Mouse (Mus musculus) mature B cell (primary cell): ENCODE results near the gene Nnmt.

ENCODE experiments used
- in situ Hi-C: fragments of 300-500 bp; cut with MboI; formaldehyde crosslinking; loops from 2 replicates; pipeline ENCODE4 v1.14.3; 2019

Gene Nnmt

GRCm38 (mm10) chr9:48604939-48605598 is at the start of gene Nnmt:
Gene Nnmt (minus strand): TSS chr9:48605153.
- in situ Hi-C loops = no loop called here

- in situ Hi-C loops = no loop called here
Measured at GRCm38 (mm10) chr9:48654730-48655129, 49.8 kb upstream of the Nnmt start.

- in situ Hi-C loops = no loop called here
Measured at GRCm38 (mm10) chr9:48653399-48654070, 48.6 kb upstream of the Nnmt start.

GRCm38 (mm10) chr9:48652026-48652425 is 47.1 kb upstream of the Nnmt start:
- in situ Hi-C loops = no loop called here

GRCm38 (mm10) chr9:48650846-48651245 is 45.9 kb upstream of the Nnmt start:
- in situ Hi-C loops = no loop called here

- in situ Hi-C loops = no loop called here
Measured at GRCm38 (mm10) chr9:48649851-48650685, 45.1 kb upstream of the Nnmt start.

GRCm38 (mm10) chr9:48649098-48649766 is 44.3 kb upstream of the Nnmt start:
- in situ Hi-C loops = no loop called here

GRCm38 (mm10) chr9:48648285-48649097 is 43.5 kb upstream of the Nnmt start:
- in situ Hi-C loops = no loop called here

- in situ Hi-C loops = no loop called here
Measured at GRCm38 (mm10) chr9:48647648-48648284, 42.8 kb upstream of the Nnmt start.

GRCm38 (mm10) chr9:48646781-48647647 is 42.1 kb upstream of the Nnmt start:
- in situ Hi-C loops = no loop called here

GRCm38 (mm10) chr9:48646251-48646650 is 41.3 kb upstream of the Nnmt start:
- in situ Hi-C loops = no loop called here

GRCm38 (mm10) chr9:48645648-48646126 is 40.7 kb upstream of the Nnmt start:
- in situ Hi-C loops = no loop called here

GRCm38 (mm10) chr9:48644926-48645647 is 40.1 kb upstream of the Nnmt start:
- in situ Hi-C loops = no loop called here

- in situ Hi-C loops = no loop called here
Measured at GRCm38 (mm10) chr9:48644376-48644775, 39.4 kb upstream of the Nnmt start.

GRCm38 (mm10) chr9:48641636-48642035 is 36.7 kb upstream of the Nnmt start:
- in situ Hi-C loops = no loop called here

- in situ Hi-C loops = no loop called here
Measured at GRCm38 (mm10) chr9:48640881-48641280, 35.9 kb upstream of the Nnmt start.

- in situ Hi-C loops = no loop called here
Measured at GRCm38 (mm10) chr9:48638176-48638803, 33.3 kb upstream of the Nnmt start.

GRCm38 (mm10) chr9:48637161-48637560 is 32.2 kb upstream of the Nnmt start:
- in situ Hi-C loops = no loop called here
